In the genomic region with DNA sequence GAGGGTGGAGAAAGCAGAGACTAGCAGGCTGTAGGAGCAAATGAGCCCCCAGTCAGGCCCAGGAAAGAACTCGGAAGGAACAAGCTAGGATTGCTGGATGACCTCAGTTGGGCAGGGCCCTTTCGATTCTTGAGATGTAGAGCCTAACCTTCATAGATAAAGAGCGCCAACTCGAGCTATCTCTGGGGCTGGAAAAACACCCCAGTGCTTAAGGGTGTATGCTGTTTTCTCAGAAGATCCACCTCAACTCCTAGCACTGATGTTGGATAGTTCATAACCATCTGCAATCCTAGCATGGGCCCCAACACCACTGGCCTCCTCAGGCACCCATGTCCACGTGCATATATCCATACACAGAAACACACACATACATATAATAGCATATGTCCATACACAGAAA, we compare ENCODE assay signal across 1 mouse cellular context.
TF ChIP-seq lines count a peak whose summit lies in the region.

No protein-coding gene starts in this region.

TF ChIP-seq in MEL, 35 proteins besides CTCF, POLR2A, EP300 and RAD21:
- TF ChIP-seq ZMIZ1 (IDR thresholded peaks at IDR 0.05; ENCODE audit: low read depth, low read length) (no peak), BHLHE40 (IDR thresholded peaks at IDR 0.05; ENCODE audit: borderline replicate concordance, low read depth, low read length) (no peak), MXI1 (IDR thresholded peaks at IDR 0.05; ENCODE audit: low read depth, low read length) (no peak), GABPA (IDR thresholded peaks at IDR 0.05; ENCODE audit: low read depth, low read length) (no peak), JUND (IDR thresholded peaks at IDR 0.05; ENCODE audit: low read depth, low read length) (no peak), MYB (IDR thresholded peaks at IDR 0.05; ENCODE audit: low read depth, low read length) (no peak), ETS1 (IDR thresholded peaks at IDR 0.05; ENCODE audit: low read depth, low read length) (no peak), USF1 (IDR thresholded peaks at IDR 0.05; ENCODE audit: low read depth, low read length) (no peak), MAZ (IDR thresholded peaks at IDR 0.05; ENCODE audit: low read depth, low read length) (no peak), MAFK (IDR thresholded peaks at IDR 0.05; ENCODE audit: borderline replicate concordance, low read depth, low read length) (no peak), SMC3 (IDR thresholded peaks at IDR 0.05; ENCODE audit: low read depth, low read length) (no peak), NELFE (IDR thresholded peaks at IDR 0.05; ENCODE audit: low read depth, low read length) (no peak), USF2 (IDR thresholded peaks at IDR 0.05; ENCODE audit: borderline replicate concordance in 1 of 2, insufficient read depth in 1 of 2, low read depth in 1 of 2, low read length in 2 of 2) (no peak), KAT2A (conservative IDR thresholded peaks at IDR 0.05; ENCODE audit: low read depth, low read length) (no peak), SIN3A (IDR thresholded peaks at IDR 0.05; ENCODE audit: low read length) (no peak), NRF1 (IDR thresholded peaks at IDR 0.05; ENCODE audit: insufficient read depth, low read depth, low read length, poor library complexity, severe bottlenecking) (no peak), POLR2AphosphoS2 (IDR thresholded peaks at IDR 0.05; ENCODE audit: low read length) (no peak), TAL1 (IDR thresholded peaks at IDR 0.05; ENCODE audit: low read length) (no peak)
